Mouse (Mus musculus) myocyte (in vitro differentiated cells): ENCODE data around the gene Adcy7. TPM values are rescaled to one million over a fixed set of nuclear protein-coding genes. Genes with fewer than 3 reads are reported as not detected.
A peak's percentile ranks its signal among the peaks of the same experiment; 100 is the strongest.

Experiments used
- H3K27me3 ChIP-seq: one replicate; pipeline ENCODE4 v1.6.1; 2011; ENCODE audit not compliant: control insufficient read depth, insufficient read depth, insufficient read length
- H3K36me3 ChIP-seq: one replicate; pipeline ENCODE4 v1.6.1; 2011; ENCODE audit not compliant: control insufficient read depth, insufficient read depth
- H3K4me2 ChIP-seq: one replicate; pipeline ENCODE4 v1.6.1; 2011; ENCODE audit warnings: low read depth, control low read depth
- H3K4me3 ChIP-seq: one replicate; pipeline ENCODE4 v1.5.1; 2011; ENCODE audit warnings: mild to moderate bottlenecking, control low read depth, moderate library complexity
- H3K79me2 ChIP-seq: one replicate; pipeline ENCODE4 v1.6.1; 2011; ENCODE audit not compliant: control insufficient read depth, insufficient read depth
- H3ac ChIP-seq: one replicate; pipeline ENCODE4 v1.6.1; 2011; ENCODE audit not compliant: control insufficient read depth, insufficient read length
- CEBPB ChIP-seq: IDR thresholded peaks from 2 replicates; pipeline ENCODE4 v1.6.1; 2011; ENCODE audit warnings: mild to moderate bottlenecking, moderate library complexity; ENCODE audit not compliant: poor library complexity, insufficient read depth, severe bottlenecking
- E2F4 ChIP-seq: IDR thresholded peaks from one replicate; pipeline ENCODE4 v1.6.1; 2011; ENCODE audit warnings: mild to moderate bottlenecking, control low read depth, moderate library complexity; ENCODE audit not compliant: insufficient read depth
- MAX ChIP-seq: IDR thresholded peaks from one replicate; pipeline ENCODE4 v1.6.1; 2011; ENCODE audit warnings: low read depth, mild to moderate bottlenecking, control low read depth
- MYOD1 ChIP-seq, 3 experiments: IDR thresholded peaks; one replicate each; pipeline ENCODE4 v1.6.1; 2011; ENCODE audit warnings: control low read depth in 2 of 3, low read depth in 2 of 3, mild to moderate bottlenecking in 2 of 3, moderate library complexity in 1 of 3; ENCODE audit not compliant: insufficient read length in 2 of 3, control insufficient read depth in 1 of 3
- MYOG ChIP-seq, 3 experiments: IDR thresholded peaks; one replicate each; pipeline ENCODE4 v1.6.1; 2011; ENCODE audit warnings: control low read depth in 2 of 3, low read depth in 2 of 3, mild to moderate bottlenecking in 2 of 3; ENCODE audit not compliant: insufficient read length in 2 of 3, control insufficient read depth in 1 of 3, insufficient read depth in 1 of 3
- POLR2A ChIP-seq: IDR thresholded peaks from one replicate; pipeline ENCODE4 v1.6.1; 2011; ENCODE audit warnings: low read depth, mild to moderate bottlenecking, control low read depth, moderate library complexity; ENCODE audit not compliant: insufficient read length
- POLR2AphosphoS2 ChIP-seq: IDR thresholded peaks from one replicate; pipeline ENCODE4 v1.6.1; 2011; ENCODE audit warnings: low read depth, control low read depth; ENCODE audit not compliant: insufficient read length
- REST ChIP-seq: IDR thresholded peaks from one replicate; pipeline ENCODE4 v1.6.1; 2011; ENCODE audit warnings: mild to moderate bottlenecking, control low read depth, moderate library complexity; ENCODE audit not compliant: insufficient read depth, insufficient read length
- SRF ChIP-seq: IDR thresholded peaks from one replicate; pipeline ENCODE4 v1.6.1; 2011; ENCODE audit warnings: low read depth; ENCODE audit not compliant: control insufficient read depth, insufficient read length
- TCF12 ChIP-seq: IDR thresholded peaks from one replicate; pipeline ENCODE4 v1.6.1; 2011; ENCODE audit warnings: mild to moderate bottlenecking, control low read depth; ENCODE audit not compliant: poor library complexity, insufficient read depth, severe bottlenecking
- TCF3 ChIP-seq: IDR thresholded peaks from one replicate; pipeline ENCODE4 v1.6.1; 2011; ENCODE audit warnings: low read depth, control low read depth; ENCODE audit not compliant: insufficient read length
- USF1 ChIP-seq: IDR thresholded peaks from one replicate; pipeline ENCODE4 v1.6.1; 2011; ENCODE audit warnings: low read depth, mild to moderate bottlenecking, control low read depth, moderate library complexity
- polyA plus RNA-seq: library from polyadenylated mRNA; unstranded; fragments of >200 nt; fragmentation: generic; extraction: Trizol; gene quantifications from one replicate; pipeline ENCODE4 v1.2.1, GENCODE M21; 2012; ENCODE audit warnings: missing spikeins

Gene Adcy7
- polyA plus RNA-seq, 1 experiment, result 72.3 TPM

- TF ChIP-seq POLR2AphosphoS2 (no peak), USF1 (no peak), E2F4 (no peak), TCF12 (no peak), TCF3 (no peak), CEBPB (no peak), REST (no peak), SRF (no peak), MAX (no peak), POLR2A (no peak), MYOD1 (IDR thresholded peaks at IDR 0.05; ENCODE audit: control insufficient read depth in 1 of 3, insufficient read length in 2 of 3, low read depth in 2 of 3) (no peak), MYOG (IDR thresholded peaks at IDR 0.05; ENCODE audit: control insufficient read depth in 1 of 3, insufficient read depth in 1 of 3, insufficient read length in 2 of 3, low read depth in 2 of 3) (no peak)
- peaks cover 10% of the 10 kb centered on the region for H3K36me3 ChIP-seq
- no peak overlapping the region for H3ac ChIP-seq
- H3K27me3 ChIP-seq, result no peaks in the 10 kb centered on the region
- H3K4me2 ChIP-seq, result no peak overlapping the region
- H3K79me2 ChIP-seq, result no peaks in the 10 kb centered on the region
- H3K4me3 ChIP-seq, result no peak overlapping the region
Observed at GRCm38 (mm10) chr8:88252791-88253190, 19.4 kb upstream of the Adcy7 start.

GRCm38 (mm10) chr8:88254957-88255356 is 17.2 kb upstream of the Adcy7 start:
- Histone ChIP-seq H3K36me3 (peaks cover 4% of the 10 kb centered on the region), H3K4me3 (no peak overlapping the region), H3ac (no peak overlapping the region), H3K4me2 (peak overlapping the region; percentile 62), H3K79me2 (no peaks in the 10 kb centered on the region), H3K27me3 (no peaks in the 10 kb centered on the region)
- TF ChIP-seq MYOG (IDR thresholded peaks at IDR 0.05; ENCODE audit: control insufficient read depth in 1 of 3, insufficient read depth in 1 of 3, insufficient read length in 2 of 3, low read depth in 2 of 3) (peak; percentile 78 to 98 (median 93)), SRF (no peak), CEBPB (peak; percentile 99), TCF3 (peak; percentile 66), TCF12 (peak; percentile 94), MAX (peak; percentile 55), POLR2A (no peak), MYOD1 (IDR thresholded peaks at IDR 0.05; ENCODE audit: control insufficient read depth in 1 of 3, insufficient read length in 2 of 3, low read depth in 2 of 3) (peak; percentile 84 to 96 (median 89)), E2F4 (no peak), POLR2AphosphoS2 (no peak), USF1 (peak; percentile 44), REST (no peak)

DNA sequence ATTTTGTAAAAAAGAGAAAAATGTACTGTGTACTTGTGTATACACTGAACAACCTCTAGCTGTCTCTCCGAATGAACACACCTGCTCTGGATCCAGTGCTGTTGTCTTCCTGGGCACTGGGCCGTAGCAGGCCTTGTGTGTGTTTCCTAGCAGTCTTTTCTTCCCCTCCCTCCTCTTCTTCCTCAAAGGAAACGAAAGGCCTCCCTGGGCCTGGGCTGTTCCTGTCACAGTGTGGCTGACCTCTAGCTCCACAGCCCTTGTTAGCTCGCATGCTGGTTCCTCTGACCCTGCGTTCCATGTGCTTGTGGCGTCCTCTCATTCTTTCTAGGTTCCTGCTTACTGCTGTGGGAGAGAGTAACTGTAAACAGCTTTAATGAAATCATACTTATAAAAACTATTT is 14.2 kb upstream of the Adcy7 start:
- Histone ChIP-seq H3K4me3 (no peak overlapping the region), H3K4me2 (no peak overlapping the region), H3ac (no peak overlapping the region), H3K79me2 (no peaks in the 10 kb centered on the region), H3K36me3 (no peaks in the 10 kb centered on the region), H3K27me3 (no peaks in the 10 kb centered on the region)
- TF ChIP-seq POLR2AphosphoS2 (no peak), MAX (no peak), CEBPB (no peak), TCF3 (no peak), MYOD1 (IDR thresholded peaks at IDR 0.05; ENCODE audit: control insufficient read depth in 1 of 3, insufficient read length in 2 of 3, low read depth in 2 of 3) (no peak), REST (no peak)

DNA sequence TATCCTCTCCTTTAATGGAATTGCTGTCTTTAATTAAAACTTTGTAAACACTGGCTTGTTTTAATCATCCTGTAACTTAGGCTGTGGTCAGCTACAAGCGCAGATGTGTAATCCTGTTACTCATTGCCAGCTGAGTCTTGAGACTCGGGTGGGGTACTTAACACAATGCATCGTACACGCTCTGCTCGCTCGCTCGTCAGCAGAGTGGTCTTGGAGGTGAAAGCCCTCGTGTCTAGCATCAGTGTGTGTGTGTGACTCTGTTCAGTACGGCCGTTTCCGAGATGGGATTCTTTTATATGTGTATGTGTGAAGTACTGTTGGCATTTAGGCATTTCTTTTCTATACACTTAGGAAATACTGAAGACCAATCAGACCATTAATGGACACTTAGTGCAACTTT is 13.7 kb upstream of the Adcy7 start:
- TF ChIP-seq POLR2AphosphoS2 (no peak), MAX (no peak), USF1 (no peak), TCF12 (no peak), REST (no peak), MYOG (IDR thresholded peaks at IDR 0.05; ENCODE audit: control insufficient read depth in 1 of 3, insufficient read depth in 1 of 3, insufficient read length in 2 of 3, low read depth in 2 of 3) (no peak)
- H3ac ChIP-seq, result no peak overlapping the region
- no peaks in the 10 kb centered on the region for H3K36me3 ChIP-seq
- H3K79me2 ChIP-seq, result no peaks in the 10 kb centered on the region
- no peaks in the 10 kb centered on the region for H3K27me3 ChIP-seq
- no peak overlapping the region for H3K4me3 ChIP-seq
- H3K4me2 ChIP-seq, result no peak overlapping the region

- no peaks in the 10 kb centered on the region for H3K36me3 ChIP-seq
- peak overlapping the region; percentile 30 for H3K4me2 ChIP-seq
- H3K27me3 ChIP-seq, result no peaks in the 10 kb centered on the region
- TF ChIP-seq MYOD1 (IDR thresholded peaks at IDR 0.05; ENCODE audit: control insufficient read depth in 1 of 3, insufficient read length in 2 of 3, low read depth in 2 of 3) (peak in 1 of 3 experiments; percentile 23), POLR2A (peak; percentile 40), POLR2AphosphoS2 (peak; percentile 20), MYOG (IDR thresholded peaks at IDR 0.05; ENCODE audit: control insufficient read depth in 1 of 3, insufficient read depth in 1 of 3, insufficient read length in 2 of 3, low read depth in 2 of 3) (peak in 1 of 3 experiments; percentile 49), SRF (no peak)
- no peak overlapping the region for H3K4me3 ChIP-seq
- H3ac ChIP-seq, result no peak overlapping the region
- H3K79me2 ChIP-seq, result no peaks in the 10 kb centered on the region
Observed at GRCm38 (mm10) chr8:88260466-88260980, 11.7 kb upstream of the Adcy7 start.
